Mouse (Mus musculus) spleen, adult 12 weeks (tissue): ENCODE measurements around the gene Shmt2.
A peak's percentile ranks its signal among the peaks of the same experiment; 100 is the strongest.

ENCODE experiments used
- DNase-seq: peaks from one replicate; pipeline ENCODE4 v3.0.0; 2022; ENCODE audit warnings: low spot score

Gene Shmt2

GRCm38 (mm10) chr10:127512307-127512666 lies 10.0 kb downstream of the Shmt2 start:
- DNase-seq: no peak

- DNase-seq: no peak
Measured at GRCm38 (mm10) chr10:127511634-127512306, 10.5 kb downstream of the Shmt2 start.

GRCm38 (mm10) chr10:127510895-127511617 lies 11.2 kb downstream of the Shmt2 start:
- no peak for DNase-seq

- no peak for DNase-seq
Measured at GRCm38 (mm10) chr10:127509837-127510701, 12.2 kb downstream of the Shmt2 start.

GRCm38 (mm10) chr10:127509051-127509836 lies 13.0 kb downstream of the Shmt2 start:
- peak; percentile 73 for DNase-seq

GRCm38 (mm10) chr10:127508239-127508638 lies 14.0 kb downstream of the Shmt2 start:
- DNase-seq: peak; percentile 56

GRCm38 (mm10) chr10:127500894-127501893 lies 21.1 kb downstream of the Shmt2 start, which contains the start of gene Stac3:
Gene Stac3, plus strand, starts transcription at chr10:127501686.
- no peak for DNase-seq

GRCm38 (mm10) chr10:127500042-127500441 lies 22.2 kb downstream of the Shmt2 start:
- DNase-seq: no peak

- DNase-seq: no peak
Measured at GRCm38 (mm10) chr10:127499516-127499915, 22.7 kb downstream of the Shmt2 start.

GRCm38 (mm10) chr10:127496156-127496555 lies 26.1 kb downstream of the Shmt2 start:
- no peak for DNase-seq

GRCm38 (mm10) chr10:127492118-127492517 lies 30.1 kb downstream of the Shmt2 start:
- DNase-seq: no peak

- no peak for DNase-seq
Measured at GRCm38 (mm10) chr10:127491128-127491512, 31.1 kb downstream of the Shmt2 start.

GRCm38 (mm10) chr10:127490160-127491127 lies 31.8 kb downstream of the Shmt2 start:
- DNase-seq: no peak

GRCm38 (mm10) chr10:127488856-127489255 lies 33.4 kb downstream of the Shmt2 start:
- no peak for DNase-seq

- no peak for DNase-seq
Measured at GRCm38 (mm10) chr10:127485235-127485634, 37.0 kb downstream of the Shmt2 start.

GRCm38 (mm10) chr10:127480833-127481813 lies 41.1 kb downstream of the Shmt2 start:
- no peak for DNase-seq

- DNase-seq: no peak
Measured at GRCm38 (mm10) chr10:127479131-127479530, 43.1 kb downstream of the Shmt2 start.

- DNase-seq: no peak
Measured at GRCm38 (mm10) chr10:127477301-127477700, 44.9 kb downstream of the Shmt2 start.
